Comparison of ENCODE assay signal across 8 mouse cellular contexts in genomic region chr1:156616989-156617598, GRCm38 (mm10). TPM values are rescaled to one million over a fixed set of nuclear protein-coding genes. Genes with fewer than 3 reads are reported as not detected.
A peak's percentile ranks its signal among the peaks of the same experiment; 100 is the strongest.
DNase-seq lines count a peak whose midpoint lies in the region; ATAC-seq and TF ChIP-seq lines count a peak whose summit lies in the region.

No protein-coding gene starts in this region.

- peaks cover 41% of the 10 kb centered on the region for H3K4me1 ChIP-seq in embryonic facial prominence, embryonic 13.5 days
- H3K4me1 ChIP-seq in liver, embryonic 13.5 days (replicated peaks) = peaks cover 65% of the 10 kb centered on the region

- no peak for DNase-seq in gastrocnemius, adult 2 months
- DNase-seq in gastrocnemius, adult 18-20 months (ENCODE audit: low spot score) = no peak
- peak; percentile 78 for DNase-seq in 416B (ENCODE audit: low read depth)
- DNase-seq in liver, embryonic 13.5 days = no peak
- DNase-seq in frontal cortex, postnatal 10 days (ENCODE audit: low spot score in 2 of 2) = no peak
- no peak for DNase-seq in right cerebral cortex, postnatal 25 days
- DNase-seq in layer of hippocampus, adult 18-20 months (ENCODE audit: low spot score in 2 of 2) = no peak

- intact Hi-C loops in gastrocnemius, adult 2 months (cut with DNase I) = no loop called here

- peak overlapping the region; percentile 45 for H3K4me3 ChIP-seq in gastrocnemius, adult 2 months
- H3K4me3 ChIP-seq in embryonic facial prominence, embryonic 13.5 days = no peak overlapping the region
- H3K4me3 ChIP-seq in liver, embryonic 13.5 days (replicated peaks) = peak overlapping the region; percentile 40

- no peak overlapping the region for H3K9ac ChIP-seq in embryonic facial prominence, embryonic 13.5 days
- peak overlapping the region; percentile 59 for H3K9ac ChIP-seq in liver, embryonic 13.5 days

- no peak for ATAC-seq in embryonic facial prominence, embryonic 13.5 days (ENCODE audit: insufficient number of reproducible peaks, insufficient read depth, low FRiP score, low TSS enrichment, low read depth)
- ATAC-seq in liver, embryonic 13.5 days (ENCODE audit: low read depth) = peak; percentile 40; the same call in 1 of the 2 replicates

- no peak for TF ChIP-seq CTCF in gastrocnemius, adult 2 months (IDR thresholded peaks at IDR 0.05)

- peak overlapping the region; percentile 48 for H3K27ac ChIP-seq in gastrocnemius, adult 2 months
- peak overlapping the region; percentile 19; the same call in 1 of the 2 replicates for H3K27ac ChIP-seq in embryonic facial prominence, embryonic 13.5 days
- peak overlapping the region; percentile 64 for H3K27ac ChIP-seq in liver, embryonic 13.5 days

- peak overlapping the region; percentile 2; the same call in 1 of the 2 replicates for H3K4me2 ChIP-seq in embryonic facial prominence, embryonic 13.5 days
- peak overlapping the region; percentile 58 for H3K4me2 ChIP-seq in liver, embryonic 13.5 days

- no peaks in the 10 kb centered on the region for H3K9me3 ChIP-seq in embryonic facial prominence, embryonic 13.5 days
- no peaks in the 10 kb centered on the region for H3K9me3 ChIP-seq in liver, embryonic 13.5 days (replicated peaks)

- no peaks in the 10 kb centered on the region for H3K36me3 ChIP-seq in embryonic facial prominence, embryonic 13.5 days
- H3K36me3 ChIP-seq in liver, embryonic 13.5 days = 0 out of 2 replicates have a peak, but pooled peaks cover 1% of the 10 kb centered on the region

- WGBS in embryonic facial prominence, embryonic 13.5 days = 28% methylated on average over 12 of the region's 12 CpGs
- WGBS in liver, embryonic 13.5 days (ENCODE audit: insufficient replicate concordance) = 13% methylated on average over 12 of the region's 12 CpGs

- H3K27me3 ChIP-seq in embryonic facial prominence, embryonic 13.5 days = no peaks in the 10 kb centered on the region
- no peaks in the 10 kb centered on the region for H3K27me3 ChIP-seq in liver, embryonic 13.5 days

RNA-seq across cellular contexts. Expression of gene Tor3a, which starts 57.1 kb away (rescaled TPM):
- 1 to 10 TPM; 4.9 to 5.4 TPM for total RNA-seq in gastrocnemius, adult 2 months (2021)
- 1 to 10 TPM; 4.6 to 5.2 TPM for total RNA-seq in gastrocnemius, adult 18-20 months (2021)
- 8.0 and 8.4 TPM in 2 replicates for polyA plus RNA-seq in embryonic facial prominence, embryonic 13.5 days (2015; fragmentation: Nextera tagmentation; extraction: Ambion mirVana)
- polyA plus RNA-seq in liver, embryonic 13.5 days (2015; fragmentation: Nextera tagmentation; extraction: Ambion mirVana) = 3.4 and 4.6 TPM in 2 replicates
- total RNA-seq in layer of hippocampus, adult 18-20 months (2021) = 1 to 10 TPM; 7.1 to 7.6 TPM

RNA-seq across cellular contexts. Expression of gene Abl2, which starts 58.5 kb away (rescaled TPM):
- 10 to 100 TPM; 21.2 to 26.1 TPM for total RNA-seq in gastrocnemius, adult 2 months (2021)
- total RNA-seq in gastrocnemius, adult 18-20 months (2021) = 10 to 100 TPM; 21.3 to 23.1 TPM
- 5.2 and 5.9 TPM in 2 replicates for polyA plus RNA-seq in embryonic facial prominence, embryonic 13.5 days (2015; fragmentation: Nextera tagmentation; extraction: Ambion mirVana)
- polyA plus RNA-seq in liver, embryonic 13.5 days (2015; fragmentation: Nextera tagmentation; extraction: Ambion mirVana) = 1.3 and 1.5 TPM in 2 replicates
- total RNA-seq in layer of hippocampus, adult 18-20 months (2021) = 10 to 100 TPM; 83.1 to 89.9 TPM
